Mouse (Mus musculus): ENCODE results near the gene Cdc42ep2. TPM values are rescaled to one million over a fixed set of nuclear protein-coding genes. Genes with fewer than 3 reads are reported as not detected.

Cdc42ep2 gene
- polyA plus RNA-seq, 2 experiments from 2014 or later: 0.34 TPM; not detected in 1

GRCm38 (mm10) chr19:5940656-5941055 is 16.0 kb upstream of the Cdc42ep2 start:
- ATAC-seq: no peak

GRCm38 (mm10) chr19:5940173-5940572 is 15.6 kb upstream of the Cdc42ep2 start:
- no peak for ATAC-seq

- ATAC-seq: no peak
These were observed 15.1 kb upstream of the Cdc42ep2 start for GRCm38 (mm10) chr19:5939715-5940114.

- ATAC-seq: no peak
These were observed 13.9 kb upstream of the Cdc42ep2 start for GRCm38 (mm10) chr19:5938516-5938915.

- no peak for ATAC-seq
These were observed 13.3 kb upstream of the Cdc42ep2 start for GRCm38 (mm10) chr19:5937836-5938406.

- no peak for ATAC-seq
These were observed 12.6 kb upstream of the Cdc42ep2 start for GRCm38 (mm10) chr19:5937095-5937835.

- ATAC-seq: no peak
These were observed 11.1 kb upstream of the Cdc42ep2 start for GRCm38 (mm10) chr19:5935691-5936090.

- no peak for ATAC-seq
These were observed 10.7 kb upstream of the Cdc42ep2 start for GRCm38 (mm10) chr19:5935266-5935665.

GRCm38 (mm10) chr19:5929634-5930596 is 5.3 kb upstream of the Cdc42ep2 start:
- no peak for ATAC-seq

GRCm38 (mm10) chr19:5928546-5928945 is 3.9 kb upstream of the Cdc42ep2 start:
- no peak for ATAC-seq

GRCm38 (mm10) chr19:5928104-5928503 is 3.5 kb upstream of the Cdc42ep2 start:
- ATAC-seq: no peak

GRCm38 (mm10) chr19:5927532-5927931 is 2.9 kb upstream of the Cdc42ep2 start:
- no peak for ATAC-seq

- ATAC-seq: no peak
These were observed 2.4 kb upstream of the Cdc42ep2 start for GRCm38 (mm10) chr19:5927026-5927425.

GRCm38 (mm10) chr19:5925311-5925855 is 767 bp upstream of the Cdc42ep2 start:
- ATAC-seq: no peak

- peak; percentile 68 for ATAC-seq
These were observed 465 bp downstream of the Cdc42ep2 start for GRCm38 (mm10) chr19:5923990-5924712.

- no peak for ATAC-seq
These were observed 1.7 kb downstream of the Cdc42ep2 start for GRCm38 (mm10) chr19:5922963-5923362.

GRCm38 (mm10) chr19:5922119-5922942 is 2.3 kb downstream of the Cdc42ep2 start:
- ATAC-seq: no peak

- ATAC-seq: no peak
These were observed 2.9 kb downstream of the Cdc42ep2 start for GRCm38 (mm10) chr19:5921715-5922114.

- no peak for ATAC-seq
These were observed 11.5 kb downstream of the Cdc42ep2 start, which contains the start of gene Dpf2 for GRCm38 (mm10) chr19:5913007-5913719. Dpf2 (minus strand) TSS chr19:5913010.

All from CD4-positive, CD25-positive, alpha-beta regulatory T cell, adult 4 months (primary cell).